Mouse (Mus musculus): Measurements from ENCODE around the gene Chst14. TPM values are rescaled to one million over a fixed set of nuclear protein-coding genes. Genes with fewer than 3 reads are reported as not detected.

The Chst14 gene
- polyA plus RNA-seq, 1 experiment from 2014 or later: 9.5 TPM

- no peaks in the 10 kb centered on the region for H3K9me3 ChIP-seq (replicated peaks)
- peak overlapping the region; percentile 65 for H3K9ac ChIP-seq
- no peak overlapping the region for H3K27ac ChIP-seq
- peak; percentile 84 for ATAC-seq
- no peaks in the 10 kb centered on the region for H3K36me3 ChIP-seq
- peaks cover 37% of the 10 kb centered on the region for H3K4me1 ChIP-seq
- 2% methylated on average over 57 of the region's 57 CpGs for WGBS (ENCODE audit: insufficient replicate concordance)
- peak overlapping the region; percentile 61 for H3K4me3 ChIP-seq
- peaks cover 74% of the 10 kb centered on the region for H3K27me3 ChIP-seq (replicated peaks)
- H3K4me2 ChIP-seq: peak overlapping the region; percentile 85
Measured at GRCm38 (mm10) chr2:118976282-118976929, 50.1 kb downstream of the Chst14 start.

GRCm38 (mm10) chr2:118976941-118977340 lies 50.6 kb downstream of the Chst14 start:
- peaks cover 79% of the 10 kb centered on the region for H3K27me3 ChIP-seq (replicated peaks)
- peak overlapping the region; percentile 65; the same call in 1 of the 2 replicates for H3K9ac ChIP-seq
- no peaks in the 10 kb centered on the region for H3K36me3 ChIP-seq
- no peak overlapping the region for H3K27ac ChIP-seq
- H3K4me1 ChIP-seq: peaks cover 35% of the 10 kb centered on the region
- peak overlapping the region; percentile 61 for H3K4me3 ChIP-seq
- 17% methylated on average over 5 of the region's 5 CpGs for WGBS (ENCODE audit: insufficient replicate concordance)
- no peaks in the 10 kb centered on the region for H3K9me3 ChIP-seq (replicated peaks)
- H3K4me2 ChIP-seq: peak overlapping the region; percentile 85
- ATAC-seq: no peak

DNA sequence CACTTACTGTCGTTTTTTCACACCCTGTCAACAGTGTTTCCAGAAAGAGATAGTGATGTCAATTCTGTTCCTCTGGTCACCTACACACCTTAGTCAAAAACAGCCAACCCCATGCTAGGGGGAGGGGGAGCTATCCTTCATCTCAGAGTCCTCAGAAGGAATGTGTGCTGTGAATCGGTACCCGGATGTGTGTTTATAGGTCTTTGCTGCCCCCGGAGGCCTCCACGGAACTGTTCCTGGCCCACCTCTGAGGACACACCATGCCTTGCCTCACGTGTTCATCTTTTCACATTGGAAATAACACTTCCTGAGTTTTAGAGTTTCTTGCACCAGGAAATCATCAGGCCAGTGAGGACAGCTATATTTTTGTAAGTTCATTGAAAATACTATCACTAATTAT lies 51.8 kb downstream of the Chst14 start:
- Histone ChIP-seq H3K27me3 (replicated peaks) (peaks cover 81% of the 10 kb centered on the region), H3K36me3 (no peaks in the 10 kb centered on the region), H3K9me3 (replicated peaks) (no peaks in the 10 kb centered on the region), H3K4me2 (no peak overlapping the region), H3K4me1 (peaks cover 24% of the 10 kb centered on the region), H3K27ac (no peak overlapping the region), H3K9ac (no peak overlapping the region), H3K4me3 (no peak overlapping the region)
- WGBS (ENCODE audit: insufficient replicate concordance): 31% methylated on average over 6 of the region's 6 CpGs
- ATAC-seq: no peak

Other genes with a start within 250 kb of the Chst14 start
- 0.07 TPM in 1 of 2 replicates, not detected in the other for gene Ankrd63, start 222.5 kb upstream of the Chst14 start, polyA plus RNA-seq (2016; fragmentation: Nextera tagmentation; extraction: Ambion mirVana)
- gene Plcb2, start 198.1 kb upstream of the Chst14 start, polyA plus RNA-seq (2016; fragmentation: Nextera tagmentation; extraction: Ambion mirVana): 2.5 and 2.6 TPM in 2 replicates
- 23.1 TPM in 2 replicates for gene Inafm2, start 180.7 kb upstream of the Chst14 start, polyA plus RNA-seq (2016; fragmentation: Nextera tagmentation; extraction: Ambion mirVana)
- gene Ccdc9b, start 163.8 kb upstream of the Chst14 start, polyA plus RNA-seq (2016; fragmentation: Nextera tagmentation; extraction: Ambion mirVana): 0.36 and 0.39 TPM in 2 replicates
- not detected in 2 replicates for gene Phgr1, start 153.7 kb upstream of the Chst14 start, polyA plus RNA-seq (2016; fragmentation: Nextera tagmentation; extraction: Ambion mirVana)
- gene Disp2, start 146.8 kb upstream of the Chst14 start, polyA plus RNA-seq (2016; fragmentation: Nextera tagmentation; extraction: Ambion mirVana): 0.35 and 0.37 TPM in 2 replicates
- 92.8 and 95.2 TPM in 2 replicates for gene Knstrn, start 112.5 kb upstream of the Chst14 start, polyA plus RNA-seq (2016; fragmentation: Nextera tagmentation; extraction: Ambion mirVana)
- gene Ivd, start 64.5 kb upstream of the Chst14 start, polyA plus RNA-seq (2016; fragmentation: Nextera tagmentation; extraction: Ambion mirVana): 27.9 and 30.8 TPM in 2 replicates
- 5.1 and 5.6 TPM in 2 replicates for gene Bahd1, start 26.1 kb upstream of the Chst14 start, polyA plus RNA-seq (2016; fragmentation: Nextera tagmentation; extraction: Ambion mirVana)
- 17.5 and 19.2 TPM in 2 replicates for gene Ccdc32, start 102.9 kb downstream of the Chst14 start, polyA plus RNA-seq (2016; fragmentation: Nextera tagmentation; extraction: Ambion mirVana)
- gene Rpusd2, start 108.3 kb downstream of the Chst14 start, polyA plus RNA-seq (2016; fragmentation: Nextera tagmentation; extraction: Ambion mirVana): 5.9 and 6.5 TPM in 2 replicates
- 72.9 and 78.2 TPM in 2 replicates for gene Knl1, start 120.6 kb downstream of the Chst14 start, polyA plus RNA-seq (2016; fragmentation: Nextera tagmentation; extraction: Ambion mirVana)
- 49.9 and 52.3 TPM in 2 replicates for gene Rad51, start 186.3 kb downstream of the Chst14 start, polyA plus RNA-seq (2016; fragmentation: Nextera tagmentation; extraction: Ambion mirVana)
- 62.2 and 64.1 TPM in 2 replicates for gene Rmdn3, start 230.5 kb downstream of the Chst14 start, polyA plus RNA-seq (2016; fragmentation: Nextera tagmentation; extraction: Ambion mirVana)
- gene Gchfr, start 241.3 kb downstream of the Chst14 start, polyA plus RNA-seq (2016; fragmentation: Nextera tagmentation; extraction: Ambion mirVana): 28.5 and 31.8 TPM in 2 replicates
- gene Gm14137, start 248.0 kb downstream of the Chst14 start, polyA plus RNA-seq (2016; fragmentation: Nextera tagmentation; extraction: Ambion mirVana): 0.26 and 0.35 TPM in 2 replicates

Data from liver, embryonic 12.5 days (tissue).